ENCODE assay signal across 21 mouse cellular contexts in the genomic region with DNA sequence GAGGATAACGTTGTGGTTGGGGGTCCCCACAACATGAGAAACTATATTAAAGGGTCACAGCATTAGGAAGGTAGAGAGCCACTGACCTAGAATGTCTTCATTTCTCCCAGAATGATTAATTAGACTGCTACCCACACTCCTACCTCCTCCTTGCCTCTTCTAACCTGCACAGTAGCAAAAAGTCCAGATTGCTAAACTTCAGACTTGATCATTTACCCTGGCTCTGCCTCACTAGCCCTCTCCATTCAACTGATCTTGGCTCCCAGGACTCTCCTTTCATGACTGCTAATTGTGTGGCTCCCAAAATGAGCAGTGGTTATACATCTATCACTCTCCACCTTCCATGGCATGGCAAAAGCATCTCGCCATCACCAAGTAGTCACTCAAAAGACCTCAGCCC.
DNase-seq lines count a peak whose midpoint lies in the region; ATAC-seq and TF ChIP-seq lines count a peak whose summit lies in the region.
"Had no signal": no experiment of that assay in that cellular context is flagged by ENCODE, and none has a peak within 500 bp of the region (broad histone marks: within the 10 kb centered on the region; RNA-seq: fewer than 3 reads in every experiment).

No protein-coding gene starts in this region.

- no peak overlapping the region for H3K9ac ChIP-seq in forebrain, embryonic 16.5 days (replicated peaks; ENCODE audit: low read depth, low read length)
- H3K9ac ChIP-seq: embryonic facial prominence, embryonic 12.5 days; forebrain, embryonic 12.5 days; forebrain, postnatal 0 days; hindbrain, embryonic 15.5 days had no signal

- no peak overlapping the region for H3K4me2 ChIP-seq in forebrain, embryonic 16.5 days (ENCODE audit: low read length)
- H3K4me2 ChIP-seq: embryonic facial prominence, embryonic 12.5 days; forebrain, embryonic 12.5 days; hindbrain, embryonic 15.5 days had no signal

- H3K9me3 ChIP-seq in forebrain, embryonic 10.5 days: peaks cover 9% of the 10 kb centered on the region
- no peaks in the 10 kb centered on the region for H3K9me3 ChIP-seq in forebrain, embryonic 16.5 days (ENCODE audit: control insufficient read depth, low read length)
- H3K9me3 ChIP-seq in embryonic facial prominence, embryonic 10.5 days: 0 out of 2 replicates have a peak, but pooled peaks cover 3% of the 10 kb centered on the region
- H3K9me3 ChIP-seq: embryonic facial prominence, embryonic 12.5 days; forebrain, embryonic 12.5 days; G1E; hindbrain, embryonic 15.5 days had no signal

- H3K4me3 ChIP-seq in forebrain, embryonic 10.5 days: no peak overlapping the region
- H3K4me3 ChIP-seq in forebrain, embryonic 16.5 days (replicated peaks; ENCODE audit: low read length): no peak overlapping the region
- no peak overlapping the region for H3K4me3 ChIP-seq in kidney, adult 2 months (ENCODE audit: insufficient read depth, low read depth, low read length)
- no peak overlapping the region for H3K4me3 ChIP-seq in layer of hippocampus, adult 2 months
- H3K4me3 ChIP-seq in embryonic facial prominence, embryonic 10.5 days: no peak overlapping the region
- H3K4me3 ChIP-seq: embryonic facial prominence, embryonic 12.5 days; forebrain, embryonic 12.5 days; heart, adult 2 months; hindbrain, embryonic 15.5 days had no signal

- peak overlapping the region; percentile 83; the same call in 1 of the 2 replicates for H3K27ac ChIP-seq in forebrain, embryonic 10.5 days
- H3K27ac ChIP-seq in forebrain, embryonic 16.5 days (ENCODE audit: low read length): no peak overlapping the region
- H3K27ac ChIP-seq in kidney, adult 2 months (ENCODE audit: insufficient read depth, low read depth, low read length): 0 out of 2 replicates have a peak overlapping the region, but pooled peaks have one; percentile 33
- peak overlapping the region; percentile 52; the same call in 1 of the 2 replicates for H3K27ac ChIP-seq in layer of hippocampus, adult 2 months
- H3K27ac ChIP-seq in embryonic facial prominence, embryonic 10.5 days (replicated peaks): peak overlapping the region; percentile 75
- H3K27ac ChIP-seq: forebrain, embryonic 12.5 days; hindbrain, embryonic 15.5 days had no signal

- no peak for TF ChIP-seq POLR2A in kidney, adult 2 months (IDR thresholded peaks at IDR 0.05; ENCODE audit: low read depth, low read length)

- ATAC-seq in forebrain, embryonic 16.5 days: no peak
- ATAC-seq: CD4-positive, CD25-positive, alpha-beta regulatory T cell, adult 4 months; forebrain, postnatal 0 days had no signal

- peaks cover 14% of the 10 kb centered on the region for H3K4me1 ChIP-seq in forebrain, embryonic 10.5 days
- no peaks in the 10 kb centered on the region for H3K4me1 ChIP-seq in forebrain, embryonic 16.5 days (replicated peaks; ENCODE audit: control insufficient read depth, insufficient read depth, low read length)
- peaks cover 12% of the 10 kb centered on the region for H3K4me1 ChIP-seq in kidney, adult 2 months (ENCODE audit: control insufficient read depth, insufficient read depth, low read length)
- peaks cover 21% of the 10 kb centered on the region for H3K4me1 ChIP-seq in embryonic facial prominence, embryonic 10.5 days
- H3K4me1 ChIP-seq: hindbrain, embryonic 15.5 days had no signal

- H3K36me3 ChIP-seq in forebrain, embryonic 10.5 days (replicated peaks): no peaks in the 10 kb centered on the region
- H3K36me3 ChIP-seq in forebrain, embryonic 16.5 days (ENCODE audit: control insufficient read depth, insufficient read depth): no peaks in the 10 kb centered on the region
- no peaks in the 10 kb centered on the region for H3K36me3 ChIP-seq in kidney, adult 2 months (ENCODE audit: control insufficient read depth, insufficient read depth, low read length)
- no peaks in the 10 kb centered on the region for H3K36me3 ChIP-seq in embryonic facial prominence, embryonic 10.5 days (replicated peaks)
- H3K36me3 ChIP-seq: embryonic facial prominence, embryonic 12.5 days; forebrain, embryonic 12.5 days; G1E; hindbrain, embryonic 15.5 days had no signal

- DNase-seq in forebrain, embryonic 10.5 days (ENCODE audit: extremely low spot score, low spot score): no peak
- DNase-seq in kidney, adult 2 months: peak; percentile 59
- DNase-seq in kidney, adult 11 months: no peak
- DNase-seq in layer of hippocampus, adult 2 months (ENCODE audit: low spot score in 2 of 2): no peak
- no peak for DNase-seq in layer of hippocampus, adult 8-10 months (ENCODE audit: low spot score in 2 of 2)
- DNase-seq in embryonic facial prominence, embryonic 10.5 days (ENCODE audit: low spot score): no peak
- DNase-seq: adrenal gland, adult 8-10 months; adrenal gland, postnatal 36 days; B cell, adult 2 months; cerebellum, adult 2 months; cerebellum, postnatal 10 days; forebrain, postnatal 0 days; gastrocnemius, postnatal 14 days; heart, adult 2 months; heart, postnatal 14 days had no signal

- H3K27me3 ChIP-seq in forebrain, embryonic 10.5 days (ENCODE audit: poor library complexity, severe bottlenecking): no peaks in the 10 kb centered on the region
- no peaks in the 10 kb centered on the region for H3K27me3 ChIP-seq in forebrain, embryonic 16.5 days (replicated peaks; ENCODE audit: control insufficient read depth, insufficient read depth, low read length)
- no peaks in the 10 kb centered on the region for H3K27me3 ChIP-seq in kidney, adult 2 months (replicated peaks; ENCODE audit: control insufficient read depth, insufficient read depth, low read length)
- no peaks in the 10 kb centered on the region for H3K27me3 ChIP-seq in embryonic facial prominence, embryonic 10.5 days (replicated peaks; ENCODE audit: low read depth, poor library complexity, severe bottlenecking)
- H3K27me3 ChIP-seq: embryonic facial prominence, embryonic 12.5 days; forebrain, embryonic 12.5 days; hindbrain, embryonic 15.5 days had no signal

- WGBS in forebrain, embryonic 10.5 days: 87% methylated on average over 2 of the region's 2 CpGs
- WGBS in forebrain, embryonic 16.5 days: 89% methylated on average over 2 of the region's 2 CpGs
- 86% methylated on average over 2 of the region's 2 CpGs for WGBS in kidney, adult 2 months
- 78% methylated on average over 2 of the region's 2 CpGs for WGBS in embryonic facial prominence, embryonic 10.5 days

- TF ChIP-seq CTCF in kidney, adult 2 months (conservative IDR thresholded peaks at IDR 0.05; ENCODE audit: insufficient read depth, insufficient read length, low read depth, low read length): no peak
- TF ChIP-seq CTCF in layer of hippocampus, adult 2 months (conservative IDR thresholded peaks at IDR 0.05): no peak
